Mouse (Mus musculus) bone marrow macrophage, adult 2 months (primary cell): ENCODE data around the gene Gm20532.

Experiments used
- CTCF ChIP-seq: IDR thresholded peaks from 2 replicates; pipeline ENCODE4 v1.5.1; 2012; ENCODE audit warnings: low read depth, mild to moderate bottlenecking, low read length, moderate library complexity
- POLR2A ChIP-seq: IDR thresholded peaks from 2 replicates; pipeline ENCODE4 v1.6.1; 2012; ENCODE audit warnings: mild to moderate bottlenecking, low read depth, low read length, borderline replicate concordance

DNA sequence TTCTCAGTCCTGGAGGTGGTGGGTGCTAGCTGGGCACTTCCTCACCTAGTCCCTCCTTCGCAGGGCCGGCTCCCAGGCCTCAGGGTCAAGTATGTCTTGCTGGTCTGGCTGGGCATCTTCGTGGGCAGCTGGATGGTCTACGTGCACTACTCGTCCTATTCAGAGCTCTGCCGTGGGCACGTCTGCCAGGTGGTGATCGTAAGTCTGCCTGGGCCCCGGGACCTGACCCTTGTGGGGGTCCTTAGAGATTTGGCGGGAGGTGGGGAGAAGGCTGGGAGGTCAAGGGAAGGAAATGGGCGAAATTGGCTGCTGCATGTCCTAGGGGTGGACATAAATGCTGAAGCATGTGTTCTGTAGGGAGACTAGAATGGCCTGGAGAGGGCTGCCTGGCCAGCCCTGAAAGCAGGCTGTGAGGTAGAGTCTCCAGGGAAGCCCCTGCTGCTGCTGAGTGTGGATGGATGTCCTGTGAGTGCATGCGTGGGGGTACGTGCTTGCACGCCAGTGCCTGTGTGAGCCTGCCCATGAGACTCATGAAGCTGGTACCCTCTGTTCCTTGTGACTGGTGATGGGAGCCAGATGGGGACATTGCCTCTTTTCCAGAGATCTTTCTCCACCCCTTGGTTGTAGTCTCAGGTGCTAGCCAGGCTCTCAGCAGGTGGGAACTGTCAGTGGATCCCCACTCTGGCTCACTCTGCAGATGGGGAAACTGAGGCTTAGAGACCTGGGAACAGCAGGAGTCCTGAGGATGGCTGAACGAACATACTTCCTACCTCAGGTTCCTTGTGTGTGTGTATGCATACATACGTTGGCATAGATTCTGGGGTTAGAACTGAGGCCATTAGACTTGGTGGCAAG is 46.3 kb downstream of the Gm20532 start:
- TF ChIP-seq CTCF, result no peak
- TF ChIP-seq POLR2A, result no peak
